Mouse (Mus musculus): ENCODE measurements around the gene Gng8. TPM values are rescaled to one million over a fixed set of nuclear protein-coding genes. Genes with fewer than 3 reads are reported as not detected.
A peak's percentile ranks its signal among the peaks of the same experiment; 100 is the strongest.

Gng8 gene
- polyA plus RNA-seq, 1 experiment: 3.8 TPM

DNA sequence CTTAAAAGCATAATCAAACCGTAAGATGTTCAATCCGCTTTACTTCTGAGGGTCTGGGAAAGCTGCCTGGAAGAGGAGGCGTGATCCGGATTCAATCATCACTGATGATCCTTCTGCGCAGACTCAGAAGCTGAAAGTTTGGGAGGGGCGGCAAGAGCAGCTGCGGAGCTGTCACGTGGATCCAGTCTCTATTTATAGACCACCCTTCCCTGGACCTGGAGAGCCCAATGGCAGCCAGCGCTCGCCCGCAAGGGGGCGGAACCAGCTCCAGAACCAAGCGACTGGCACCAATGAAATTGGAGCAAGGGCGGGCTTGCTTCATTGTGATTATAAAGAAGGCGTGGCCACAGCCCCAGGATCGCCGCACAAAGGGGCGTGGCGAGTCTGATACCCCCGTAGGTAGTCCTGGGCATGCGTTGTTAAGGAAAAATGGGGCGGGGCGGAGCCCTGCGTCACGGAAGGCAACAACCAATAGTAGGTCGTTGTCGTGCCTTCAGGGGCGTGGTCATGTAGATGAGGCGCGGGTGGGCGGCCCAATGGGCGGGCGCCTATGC lies 16.8 kb upstream of the Gng8 start:
- no peaks in the 10 kb centered on the region for H3K27me3 ChIP-seq (ENCODE audit: control insufficient read depth, insufficient read depth, insufficient read length)
- H3K4me2 ChIP-seq (ENCODE audit: low read depth): peak overlapping the region; percentile 85
- no peaks in the 10 kb centered on the region for H3K36me3 ChIP-seq (ENCODE audit: control insufficient read depth, insufficient read depth)
- H3K4me3 ChIP-seq: peak overlapping the region; percentile 32
- H3K79me2 ChIP-seq (ENCODE audit: control insufficient read depth, insufficient read depth): peaks cover 3% of the 10 kb centered on the region
- TF ChIP-seq MYOD1 (IDR thresholded peaks at IDR 0.05; ENCODE audit: control insufficient read depth in 1 of 3, insufficient read length in 2 of 3, low read depth in 2 of 3) (peak in 2 of 3 experiments; percentile 60 to 61), MYOG (IDR thresholded peaks at IDR 0.05; ENCODE audit: control insufficient read depth in 1 of 3, insufficient read depth in 1 of 3, insufficient read length in 2 of 3, low read depth in 2 of 3) (peak; percentile 3 to 71 (median 39)), E2F4 (IDR thresholded peaks at IDR 0.05; ENCODE audit: insufficient read depth) (no peak), USF1 (IDR thresholded peaks at IDR 0.05; ENCODE audit: low read depth) (peak; percentile 52), SRF (IDR thresholded peaks at IDR 0.05; ENCODE audit: control insufficient read depth, insufficient read length, low read depth) (peak; percentile 75), REST (IDR thresholded peaks at IDR 0.05; ENCODE audit: insufficient read depth, insufficient read length) (no peak)
- H3ac ChIP-seq (ENCODE audit: control insufficient read depth, insufficient read length): peak overlapping the region; percentile 75

- TF ChIP-seq POLR2A (IDR thresholded peaks at IDR 0.05; ENCODE audit: insufficient read length, low read depth) (no peak), TCF12 (IDR thresholded peaks at IDR 0.05; ENCODE audit: insufficient read depth, poor library complexity, severe bottlenecking) (no peak), TCF3 (IDR thresholded peaks at IDR 0.05; ENCODE audit: insufficient read length, low read depth) (no peak), E2F4 (IDR thresholded peaks at IDR 0.05; ENCODE audit: insufficient read depth) (no peak), MYOG (IDR thresholded peaks at IDR 0.05; ENCODE audit: control insufficient read depth in 1 of 3, insufficient read depth in 1 of 3, insufficient read length in 2 of 3, low read depth in 2 of 3) (no peak)
- H3ac ChIP-seq (ENCODE audit: control insufficient read depth, insufficient read length): peak within 1 kb of the TSS; percentile 75
- H3K4me3 ChIP-seq: peak within 1 kb of the TSS; percentile 32
- H3K27me3 ChIP-seq (ENCODE audit: control insufficient read depth, insufficient read depth, insufficient read length): no peaks in the 10 kb centered on the region
- no peaks in the 10 kb centered on the region for H3K36me3 ChIP-seq (ENCODE audit: control insufficient read depth, insufficient read depth)
- H3K79me2 ChIP-seq (ENCODE audit: control insufficient read depth, insufficient read depth): peaks cover 3% of the 10 kb centered on the region
- peak within 1 kb of the TSS; percentile 97 for H3K4me2 ChIP-seq (ENCODE audit: low read depth)
Measured at GRCm38 (mm10) chr7:16875310-16875325, 16.5 kb upstream of the Gng8 start, which contains the start of gene Dact3. TSS of gene Dact3 (plus strand) at chr7:16875317.

DNA sequence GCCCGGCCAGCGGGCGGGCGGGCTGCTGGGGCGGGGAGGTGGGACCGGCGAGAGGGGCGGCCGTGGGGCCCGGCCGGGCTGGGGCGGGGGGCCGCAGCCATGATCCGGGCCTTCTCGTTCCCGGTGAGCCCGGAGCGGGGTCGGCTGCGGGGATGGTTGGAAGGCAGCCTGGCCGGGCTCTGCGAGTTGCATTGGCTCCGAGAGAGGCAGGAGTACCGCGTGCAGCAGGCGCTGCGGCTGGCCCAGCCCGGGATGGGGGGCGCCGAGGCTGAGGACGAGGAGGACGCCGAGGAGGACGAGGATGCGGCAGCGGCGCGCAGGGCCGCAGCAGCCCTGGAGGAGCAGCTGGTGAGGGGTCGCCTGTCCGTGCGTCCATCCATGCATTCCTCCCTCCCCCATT lies 16.3 kb upstream of the Gng8 start:
- peak overlapping the region; percentile 75 for H3ac ChIP-seq (ENCODE audit: control insufficient read depth, insufficient read length)
- peak overlapping the region; percentile 32 for H3K4me3 ChIP-seq
- H3K79me2 ChIP-seq (ENCODE audit: control insufficient read depth, insufficient read depth): peaks cover 3% of the 10 kb centered on the region
- TF ChIP-seq REST (IDR thresholded peaks at IDR 0.05; ENCODE audit: insufficient read depth, insufficient read length): no peak
- no peak for TF ChIP-seq MAX (IDR thresholded peaks at IDR 0.05; ENCODE audit: low read depth)
- peak in 1 of 3 experiments; percentile 36 for TF ChIP-seq MYOD1 (IDR thresholded peaks at IDR 0.05; ENCODE audit: control insufficient read depth in 1 of 3, insufficient read length in 2 of 3, low read depth in 2 of 3)
- TF ChIP-seq POLR2A (IDR thresholded peaks at IDR 0.05; ENCODE audit: insufficient read length, low read depth): peak; percentile 38
- TF ChIP-seq POLR2AphosphoS2 (IDR thresholded peaks at IDR 0.05; ENCODE audit: insufficient read length, low read depth): no peak
- H3K4me2 ChIP-seq (ENCODE audit: low read depth): peak overlapping the region; percentile 97
- H3K27me3 ChIP-seq (ENCODE audit: control insufficient read depth, insufficient read depth, insufficient read length): no peaks in the 10 kb centered on the region
- no peaks in the 10 kb centered on the region for H3K36me3 ChIP-seq (ENCODE audit: control insufficient read depth, insufficient read depth)

GRCm38 (mm10) chr7:16876006-16876405 lies 15.6 kb upstream of the Gng8 start:
- H3K27me3 ChIP-seq (ENCODE audit: control insufficient read depth, insufficient read depth, insufficient read length): no peaks in the 10 kb centered on the region
- H3ac ChIP-seq (ENCODE audit: control insufficient read depth, insufficient read length): peak overlapping the region; percentile 75
- H3K36me3 ChIP-seq (ENCODE audit: control insufficient read depth, insufficient read depth): no peaks in the 10 kb centered on the region
- TF ChIP-seq MYOD1 (IDR thresholded peaks at IDR 0.05; ENCODE audit: control insufficient read depth in 1 of 3, insufficient read length in 2 of 3, low read depth in 2 of 3) (no peak), USF1 (IDR thresholded peaks at IDR 0.05; ENCODE audit: low read depth) (no peak), TCF3 (IDR thresholded peaks at IDR 0.05; ENCODE audit: insufficient read length, low read depth) (no peak), POLR2A (IDR thresholded peaks at IDR 0.05; ENCODE audit: insufficient read length, low read depth) (no peak), CEBPB (IDR thresholded peaks at IDR 0.05; ENCODE audit: insufficient read depth, poor library complexity, severe bottlenecking) (no peak), MAX (IDR thresholded peaks at IDR 0.05; ENCODE audit: low read depth) (no peak), REST (IDR thresholded peaks at IDR 0.05; ENCODE audit: insufficient read depth, insufficient read length) (no peak), POLR2AphosphoS2 (IDR thresholded peaks at IDR 0.05; ENCODE audit: insufficient read length, low read depth) (no peak), MYOG (IDR thresholded peaks at IDR 0.05; ENCODE audit: control insufficient read depth in 1 of 3, insufficient read depth in 1 of 3, insufficient read length in 2 of 3, low read depth in 2 of 3) (no peak), SRF (IDR thresholded peaks at IDR 0.05; ENCODE audit: control insufficient read depth, insufficient read length, low read depth) (no peak), E2F4 (IDR thresholded peaks at IDR 0.05; ENCODE audit: insufficient read depth) (no peak), TCF12 (IDR thresholded peaks at IDR 0.05; ENCODE audit: insufficient read depth, poor library complexity, severe bottlenecking) (no peak)
- H3K4me2 ChIP-seq (ENCODE audit: low read depth): peak overlapping the region; percentile 97
- H3K79me2 ChIP-seq (ENCODE audit: control insufficient read depth, insufficient read depth): peaks cover 3% of the 10 kb centered on the region
- H3K4me3 ChIP-seq: peak overlapping the region; percentile 32

GRCm38 (mm10) chr7:16876608-16877007 lies 15.0 kb upstream of the Gng8 start:
- H3ac ChIP-seq (ENCODE audit: control insufficient read depth, insufficient read length): no peak overlapping the region
- TF ChIP-seq REST (IDR thresholded peaks at IDR 0.05; ENCODE audit: insufficient read depth, insufficient read length) (no peak), CEBPB (IDR thresholded peaks at IDR 0.05; ENCODE audit: insufficient read depth, poor library complexity, severe bottlenecking) (no peak), SRF (IDR thresholded peaks at IDR 0.05; ENCODE audit: control insufficient read depth, insufficient read length, low read depth) (no peak), POLR2AphosphoS2 (IDR thresholded peaks at IDR 0.05; ENCODE audit: insufficient read length, low read depth) (no peak), E2F4 (IDR thresholded peaks at IDR 0.05; ENCODE audit: insufficient read depth) (no peak), MYOG (IDR thresholded peaks at IDR 0.05; ENCODE audit: control insufficient read depth in 1 of 3, insufficient read depth in 1 of 3, insufficient read length in 2 of 3, low read depth in 2 of 3) (peak in 1 of 3 experiments; percentile 31), POLR2A (IDR thresholded peaks at IDR 0.05; ENCODE audit: insufficient read length, low read depth) (no peak), USF1 (IDR thresholded peaks at IDR 0.05; ENCODE audit: low read depth) (no peak), MYOD1 (IDR thresholded peaks at IDR 0.05; ENCODE audit: control insufficient read depth in 1 of 3, insufficient read length in 2 of 3, low read depth in 2 of 3) (peak in 1 of 3 experiments; percentile 22), TCF3 (IDR thresholded peaks at IDR 0.05; ENCODE audit: insufficient read length, low read depth) (no peak), MAX (IDR thresholded peaks at IDR 0.05; ENCODE audit: low read depth) (no peak), TCF12 (IDR thresholded peaks at IDR 0.05; ENCODE audit: insufficient read depth, poor library complexity, severe bottlenecking) (no peak)
- H3K4me3 ChIP-seq: peak overlapping the region; percentile 32
- H3K79me2 ChIP-seq (ENCODE audit: control insufficient read depth, insufficient read depth): peaks cover 3% of the 10 kb centered on the region
- H3K4me2 ChIP-seq (ENCODE audit: low read depth): peak overlapping the region; percentile 97
- H3K27me3 ChIP-seq (ENCODE audit: control insufficient read depth, insufficient read depth, insufficient read length): no peaks in the 10 kb centered on the region
- no peaks in the 10 kb centered on the region for H3K36me3 ChIP-seq (ENCODE audit: control insufficient read depth, insufficient read depth)
